Mouse (Mus musculus): ENCODE measurements around the gene Nebl. TPM values are rescaled to one million over a fixed set of nuclear protein-coding genes. Genes with fewer than 3 reads are reported as not detected.
A peak's percentile ranks its signal among the peaks of the same experiment; 100 is the strongest.

Nebl gene
- polyA plus RNA-seq, 1 experiment from 2014 or later, result 12.5 TPM

- no peak overlapping the region for H3K9ac ChIP-seq
- H3K27me3 ChIP-seq, result no peaks in the 10 kb centered on the region
- H3K36me3 ChIP-seq, result no peaks in the 10 kb centered on the region
- WGBS, result 54% methylated on average over 2 of the region's 2 CpGs
- no peaks in the 10 kb centered on the region for H3K9me3 ChIP-seq
- peak overlapping the region; percentile 26; the same call in 1 of the 2 replicates for H3K27ac ChIP-seq (replicated peaks)
- H3K4me3 ChIP-seq, result no peak overlapping the region
- H3K4me1 ChIP-seq (replicated peaks), result peaks cover 14% of the 10 kb centered on the region
- ATAC-seq (ENCODE audit: low FRiP score, low read depth), result peak; percentile 43; the same call in 1 of the 2 replicates
- no peak overlapping the region for H3K4me2 ChIP-seq
Measured at GRCm38 (mm10) chr2:17703170-17703512, 28.1 kb downstream of the Nebl start.

- Histone ChIP-seq H3K4me1 (replicated peaks) (peaks cover 14% of the 10 kb centered on the region), H3K9ac (no peak overlapping the region), H3K27ac (replicated peaks) (peak overlapping the region; percentile 26; the same call in 1 of the 2 replicates), H3K27me3 (no peaks in the 10 kb centered on the region), H3K4me2 (no peak overlapping the region), H3K4me3 (no peak overlapping the region), H3K36me3 (no peaks in the 10 kb centered on the region), H3K9me3 (no peaks in the 10 kb centered on the region)
- WGBS, result 44% methylated on average over 7 of the region's 7 CpGs
- ATAC-seq (ENCODE audit: low FRiP score, low read depth), result peak; percentile 61; the same call in 1 of the 2 replicates
Measured at GRCm38 (mm10) chr2:17702481-17703169, 28.6 kb downstream of the Nebl start.

GRCm38 (mm10) chr2:17698161-17699087 is 32.8 kb downstream of the Nebl start:
- peak; percentile 67 for ATAC-seq (ENCODE audit: low FRiP score, low read depth)
- H3K9ac ChIP-seq, result no peak overlapping the region
- H3K4me3 ChIP-seq, result no peak overlapping the region
- 32% methylated on average over 4 of the region's 4 CpGs for WGBS
- H3K9me3 ChIP-seq, result no peaks in the 10 kb centered on the region
- peaks cover 12% of the 10 kb centered on the region for H3K4me1 ChIP-seq (replicated peaks)
- no peaks in the 10 kb centered on the region for H3K36me3 ChIP-seq
- H3K27me3 ChIP-seq, result no peaks in the 10 kb centered on the region
- H3K4me2 ChIP-seq, result no peak overlapping the region
- H3K27ac ChIP-seq (replicated peaks), result no peak overlapping the region

GRCm38 (mm10) chr2:17692926-17693325 is 38.3 kb downstream of the Nebl start:
- WGBS, result 84% methylated on average over 2 of the region's 2 CpGs

DNA sequence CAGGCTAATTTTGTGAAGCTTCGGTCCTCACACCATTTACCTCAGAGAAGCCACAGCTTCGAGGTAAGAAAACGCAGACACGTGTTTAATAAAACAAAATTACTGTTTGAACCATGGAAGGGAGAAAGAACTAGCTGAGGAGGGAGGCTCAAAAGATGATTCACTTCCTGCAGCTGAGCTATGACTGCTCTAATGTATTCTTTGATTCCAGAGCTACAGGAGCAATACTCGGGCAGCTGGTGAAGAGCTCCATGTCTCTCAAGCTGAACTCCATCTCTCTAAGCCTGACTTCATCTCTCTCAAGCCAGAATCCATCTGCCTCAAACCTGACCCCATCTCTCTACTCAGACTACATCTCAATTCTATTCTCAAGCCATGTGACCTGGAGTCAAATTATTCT is 41.0 kb downstream of the Nebl start:
- Histone ChIP-seq H3K4me3 (no peak overlapping the region), H3K4me1 (replicated peaks) (no peaks in the 10 kb centered on the region), H3K36me3 (no peaks in the 10 kb centered on the region), H3K4me2 (no peak overlapping the region), H3K9me3 (no peaks in the 10 kb centered on the region), H3K9ac (no peak overlapping the region), H3K27ac (replicated peaks) (no peak overlapping the region), H3K27me3 (no peaks in the 10 kb centered on the region)
- WGBS, result 78% methylated on average over 5 of the region's 5 CpGs
- no peak for ATAC-seq (ENCODE audit: low FRiP score, low read depth)

More at GRCm38 (mm10) chr2:17692926-17693325, 38.3 kb downstream of the Nebl start:
- Histone ChIP-seq H3K36me3 (no peaks in the 10 kb centered on the region), H3K4me3 (no peak overlapping the region), H3K4me1 (replicated peaks) (no peaks in the 10 kb centered on the region), H3K9me3 (no peaks in the 10 kb centered on the region), H3K27me3 (no peaks in the 10 kb centered on the region), H3K4me2 (no peak overlapping the region), H3K9ac (no peak overlapping the region), H3K27ac (replicated peaks) (no peak overlapping the region)
- ATAC-seq (ENCODE audit: low FRiP score, low read depth), result no peak

GRCm38 (mm10) chr2:17687141-17687540 is 44.1 kb downstream of the Nebl start:
- H3K9ac ChIP-seq, result no peak overlapping the region
- H3K4me1 ChIP-seq (replicated peaks), result no peaks in the 10 kb centered on the region
- H3K27ac ChIP-seq (replicated peaks), result no peak overlapping the region
- H3K36me3 ChIP-seq, result no peaks in the 10 kb centered on the region
- H3K9me3 ChIP-seq, result no peaks in the 10 kb centered on the region
- H3K4me3 ChIP-seq, result no peak overlapping the region
- WGBS, result 94% methylated on average over 6 of the region's 6 CpGs
- no peak for ATAC-seq (ENCODE audit: low FRiP score, low read depth)
- no peaks in the 10 kb centered on the region for H3K27me3 ChIP-seq
- no peak overlapping the region for H3K4me2 ChIP-seq

- H3K27ac ChIP-seq (replicated peaks), result peak overlapping the region; percentile 60; the same call in 1 of the 2 replicates
- ATAC-seq (ENCODE audit: low FRiP score, low read depth), result peak; percentile 30; the same call in 1 of the 2 replicates
Measured at GRCm38 (mm10) chr2:17683326-17684040, 47.8 kb downstream of the Nebl start.

DNA sequence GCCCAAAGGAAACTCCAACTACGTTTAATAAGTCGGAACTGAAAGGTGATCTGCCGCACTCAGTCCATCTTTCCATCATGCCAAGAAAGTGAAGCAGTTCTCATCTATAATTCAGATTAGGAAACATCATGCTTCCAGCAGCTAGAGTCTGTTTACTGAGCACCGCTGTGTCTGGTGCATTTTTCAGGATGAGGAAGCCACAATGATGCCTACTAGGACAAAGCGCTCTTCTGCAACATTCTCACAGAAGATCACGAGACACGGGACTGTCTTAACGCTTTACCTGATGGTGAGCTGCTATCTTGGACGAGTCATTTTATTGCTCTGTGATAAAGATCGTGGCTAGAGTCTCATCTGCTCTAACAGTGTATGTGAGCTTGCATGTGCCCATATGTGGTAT is 59.1 kb downstream of the Nebl start:
- Histone ChIP-seq H3K9me3 (no peaks in the 10 kb centered on the region), H3K27ac (replicated peaks) (no peak overlapping the region), H3K27me3 (no peaks in the 10 kb centered on the region), H3K9ac (no peak overlapping the region), H3K4me3 (no peak overlapping the region), H3K36me3 (no peaks in the 10 kb centered on the region), H3K4me2 (no peak overlapping the region), H3K4me1 (replicated peaks) (peaks cover 22% of the 10 kb centered on the region)
- WGBS, result 91% methylated on average over 10 of the region's 10 CpGs
- ATAC-seq (ENCODE audit: low FRiP score, low read depth), result no peak

More at GRCm38 (mm10) chr2:17683326-17684040, 47.8 kb downstream of the Nebl start:
- WGBS, result 58% methylated on average over 4 of the region's 4 CpGs
- Histone ChIP-seq H3K9me3 (no peaks in the 10 kb centered on the region), H3K4me3 (no peak overlapping the region), H3K9ac (no peak overlapping the region), H3K36me3 (no peaks in the 10 kb centered on the region), H3K27me3 (no peaks in the 10 kb centered on the region), H3K4me1 (replicated peaks) (no peaks in the 10 kb centered on the region), H3K4me2 (no peak overlapping the region)

DNA sequence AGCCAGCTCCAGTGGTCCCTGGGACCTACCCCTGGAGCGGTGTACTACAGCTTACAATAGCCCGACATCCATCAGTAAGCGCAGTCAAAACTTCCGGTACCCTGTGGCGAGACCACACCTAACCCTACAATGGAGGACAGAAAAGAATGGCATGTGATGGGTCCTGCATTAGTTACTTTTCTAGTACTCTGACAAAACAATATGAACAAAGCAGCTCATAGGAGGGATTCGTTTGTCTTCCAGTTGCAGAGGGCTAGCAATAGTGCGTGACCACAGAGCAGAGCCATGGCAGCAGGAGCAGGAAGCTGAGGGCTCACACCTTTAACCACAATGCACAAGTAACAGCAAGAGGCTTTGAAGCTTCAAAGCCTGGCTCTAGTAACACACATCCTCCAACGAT is 59.7 kb downstream of the Nebl start:
- Histone ChIP-seq H3K9me3 (no peaks in the 10 kb centered on the region), H3K36me3 (no peaks in the 10 kb centered on the region), H3K4me1 (replicated peaks) (peaks cover 22% of the 10 kb centered on the region), H3K9ac (no peak overlapping the region), H3K4me3 (no peak overlapping the region), H3K4me2 (no peak overlapping the region), H3K27ac (replicated peaks) (no peak overlapping the region), H3K27me3 (no peaks in the 10 kb centered on the region)
- no peak for ATAC-seq (ENCODE audit: low FRiP score, low read depth)
- 62% methylated on average over 8 of the region's 8 CpGs for WGBS

DNA sequence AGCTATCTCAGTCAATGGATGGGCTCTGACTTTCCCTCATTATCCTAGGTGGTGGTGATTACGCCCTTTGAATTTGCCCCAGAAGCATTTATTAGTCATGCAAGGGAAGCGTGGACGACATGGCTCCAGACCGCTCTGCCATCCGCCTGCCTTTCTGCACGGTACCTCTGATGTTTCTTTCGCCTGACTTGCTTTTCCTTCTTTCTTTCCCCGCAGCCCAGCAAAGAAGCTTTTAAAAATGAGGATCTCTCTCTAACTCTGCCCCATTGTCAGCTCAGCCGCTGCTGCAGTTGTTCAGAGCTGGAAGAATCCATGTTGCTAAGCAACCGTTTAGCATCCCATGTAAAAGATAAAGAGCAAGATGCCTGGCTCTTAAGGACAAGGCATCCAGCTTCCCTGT is 61.3 kb downstream of the Nebl start:
- H3K27ac ChIP-seq (replicated peaks), result peak overlapping the region; percentile 83
- no peaks in the 10 kb centered on the region for H3K27me3 ChIP-seq
- H3K36me3 ChIP-seq, result no peaks in the 10 kb centered on the region
- 17% methylated on average over 10 of the region's 10 CpGs for WGBS
- H3K4me1 ChIP-seq (replicated peaks), result peaks cover 22% of the 10 kb centered on the region
- peak overlapping the region; percentile 24 for H3K4me3 ChIP-seq
- H3K9ac ChIP-seq, result peak overlapping the region; percentile 17; the same call in 1 of the 2 replicates
- H3K4me2 ChIP-seq, result peak overlapping the region; percentile 52
- ATAC-seq (ENCODE audit: low FRiP score, low read depth), result peak; percentile 86
- H3K9me3 ChIP-seq, result no peaks in the 10 kb centered on the region

DNA sequence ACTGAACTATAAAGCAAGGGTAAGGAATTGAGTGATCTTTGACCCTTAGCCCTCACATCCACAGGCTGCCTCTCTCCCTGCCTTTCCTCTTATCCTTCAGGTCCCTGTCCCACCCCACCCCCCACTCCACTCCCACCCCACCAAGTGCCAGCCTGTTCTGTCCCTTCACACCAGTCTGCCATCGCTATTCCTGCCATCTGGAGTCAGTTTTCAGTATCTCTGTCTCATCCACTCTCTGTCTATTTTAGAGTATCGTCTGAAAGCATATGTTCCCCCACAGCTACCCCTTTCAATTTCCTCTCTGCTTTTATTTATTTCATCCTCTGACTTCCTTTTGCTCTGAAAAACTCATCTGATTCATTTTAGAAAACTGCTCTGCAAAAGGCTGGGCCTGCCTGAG is 62.3 kb downstream of the Nebl start:
- no peak; the same call in 1 of the 2 replicates for ATAC-seq (ENCODE audit: low FRiP score, low read depth)
- Histone ChIP-seq H3K4me2 (no peak overlapping the region; the same call in 1 of the 2 replicates), H3K27ac (replicated peaks) (peak overlapping the region; percentile 83), H3K36me3 (no peaks in the 10 kb centered on the region), H3K9me3 (no peaks in the 10 kb centered on the region), H3K27me3 (no peaks in the 10 kb centered on the region), H3K9ac (no peak overlapping the region), H3K4me1 (replicated peaks) (peaks cover 22% of the 10 kb centered on the region), H3K4me3 (no peak overlapping the region)
- WGBS, result 33% methylated on average over 2 of the region's 2 CpGs

Data from hindbrain, embryonic 15.5 days (tissue).